Mouse (Mus musculus) spleen, embryonic (tissue): ENCODE data around the gene Dhx34.

ENCODE experiments used
- CTCF ChIA-PET: fragments of 350-600 bp; sonication (Branson Sonifier 250); formaldehyde crosslinking; loops from one replicate; lab custom pipeline; 2022; lab: Charles Lee

Dhx34 gene

DNA sequence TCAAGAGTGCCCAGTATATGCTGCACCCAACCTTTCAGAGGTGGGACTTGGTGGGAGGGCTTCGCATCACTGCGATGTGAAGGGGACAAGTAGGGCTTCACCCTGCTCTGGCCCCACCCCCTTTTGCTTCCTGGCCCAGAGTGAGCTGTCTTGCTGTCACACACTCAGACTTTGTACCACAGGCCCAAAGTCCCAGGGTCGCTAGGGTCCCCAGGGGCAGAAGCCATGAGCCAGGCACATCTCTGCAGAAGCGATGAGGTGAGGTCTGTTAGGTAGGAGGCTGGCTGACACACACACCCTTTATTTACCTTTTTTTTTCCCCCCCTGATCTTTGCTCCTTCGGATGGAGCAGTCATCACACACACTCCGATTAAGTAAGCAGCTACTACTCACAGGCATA, 8.6 kb downstream of the Dhx34 start:
- CTCF ChIA-PET: no interaction called here

DNA sequence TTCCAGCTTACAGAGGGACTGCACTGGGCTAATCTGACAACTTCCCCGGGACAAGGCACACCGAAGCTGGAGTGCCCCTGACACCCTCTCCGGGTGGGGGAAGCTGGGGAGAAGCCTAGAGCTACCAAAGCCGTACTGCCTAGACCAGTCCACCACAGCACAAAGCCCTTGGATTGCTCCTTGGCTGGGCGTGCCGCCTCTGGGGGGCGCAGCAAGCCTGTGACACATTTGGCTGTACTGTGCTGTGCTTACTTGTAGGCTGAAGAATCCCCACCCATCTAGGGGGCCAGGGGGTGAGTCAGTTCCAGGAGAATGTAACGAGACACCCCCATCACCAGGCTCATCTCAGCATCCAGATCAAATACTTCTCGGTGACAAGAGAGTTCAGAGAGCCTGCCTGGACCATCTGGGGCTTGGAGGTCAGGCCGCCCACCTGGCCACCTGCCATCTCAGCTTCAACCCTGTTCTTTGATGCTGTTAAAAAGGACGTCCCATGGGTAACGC, 10.9 kb downstream of the Dhx34 start:
- CTCF ChIA-PET: interaction anchor here (0.7 kb wide), 1 partner anchor 50 kb away, joined by 3 read pairs; no protein-coding TSS in a partner anchor

DNA sequence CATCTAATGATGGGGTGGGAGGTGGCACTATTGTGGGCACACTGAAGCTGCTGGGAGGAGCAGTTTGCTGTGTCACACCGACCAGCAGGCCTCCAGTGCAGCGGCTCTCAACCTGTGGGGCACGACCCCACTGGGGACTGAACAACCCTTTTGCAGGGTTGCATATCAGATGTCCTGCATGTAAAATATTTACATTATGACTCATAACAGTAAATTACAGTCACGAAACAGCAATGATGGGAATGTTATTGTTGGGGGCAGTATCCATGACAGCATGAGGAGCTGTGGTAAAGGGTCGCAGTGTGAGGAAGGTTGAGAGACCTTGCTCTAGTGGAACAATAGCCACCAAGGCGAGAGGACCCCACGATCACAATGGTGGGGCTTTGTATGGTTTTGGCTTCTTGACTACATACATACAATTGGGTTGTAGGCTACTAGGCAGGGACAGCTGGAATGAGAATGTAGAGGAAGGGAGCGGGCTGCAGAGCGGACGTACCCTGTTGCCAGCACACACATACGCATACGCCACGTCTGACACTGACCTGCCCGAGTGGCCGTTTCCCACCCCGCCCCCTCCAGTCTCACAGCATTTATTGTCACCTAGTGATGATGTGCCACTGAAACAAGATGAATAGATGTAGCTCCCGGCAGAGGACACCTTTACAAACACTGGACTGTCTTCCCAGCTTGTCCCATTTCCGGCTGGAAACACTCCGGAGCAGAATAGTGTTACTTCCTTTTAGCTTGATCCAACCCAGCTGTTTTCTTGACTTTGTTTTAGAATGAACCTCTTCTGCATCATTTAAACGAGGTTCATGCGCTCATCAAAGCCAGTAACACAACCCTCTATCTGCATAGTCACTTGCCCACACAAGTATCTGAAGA, 12.8 kb downstream of the Dhx34 start:
- CTCF ChIA-PET: interaction anchor here (0.5 kb wide), 1 partner anchor 57 kb away, joined by 3 read pairs; no protein-coding TSS in a partner anchor

DNA sequence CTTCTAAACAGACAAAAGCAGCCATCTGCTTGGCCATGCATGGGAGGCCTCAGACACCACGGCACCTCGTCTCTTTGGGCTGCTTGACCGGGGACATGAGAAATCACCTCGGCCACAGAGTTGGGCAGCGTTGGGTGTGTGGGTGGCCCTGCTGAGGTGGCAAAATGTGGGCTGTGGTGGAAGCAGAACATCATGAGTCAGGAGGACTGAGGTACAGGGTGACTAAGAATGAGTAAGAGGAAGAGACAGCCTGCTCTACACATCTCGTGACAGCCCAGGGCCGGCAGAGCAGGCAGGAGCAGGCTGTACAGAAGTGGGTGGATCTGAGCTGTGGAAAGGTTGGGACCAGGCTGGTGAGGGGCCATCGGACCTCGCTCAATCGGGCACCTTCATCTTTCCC, 14.3 kb downstream of the Dhx34 start:
- CTCF ChIA-PET: no interaction called here

DNA sequence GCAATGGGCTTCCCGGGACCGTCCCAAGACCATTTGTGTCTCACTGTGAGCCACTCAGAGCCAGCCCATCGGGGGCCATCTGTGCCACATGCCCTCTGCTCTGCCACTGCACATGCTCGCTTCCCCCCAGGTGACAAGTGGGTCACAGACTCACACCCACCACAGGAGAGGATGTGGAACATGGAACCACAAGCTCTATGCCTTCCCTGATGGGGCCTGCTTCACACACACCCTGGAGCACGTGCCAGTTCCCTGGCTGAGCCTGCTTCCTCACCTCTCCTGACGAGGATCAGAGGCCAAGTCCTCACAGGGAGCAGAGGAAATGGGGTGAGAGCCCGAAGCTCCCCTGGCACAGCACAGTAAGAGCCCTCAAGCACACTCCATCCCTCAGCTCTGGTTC, 14.8 kb downstream of the Dhx34 start:
- CTCF ChIA-PET: interaction anchor here (0.7 kb wide), 1 partner anchor 258 kb away, joined by 5 read pairs; no protein-coding TSS in a partner anchor

DNA sequence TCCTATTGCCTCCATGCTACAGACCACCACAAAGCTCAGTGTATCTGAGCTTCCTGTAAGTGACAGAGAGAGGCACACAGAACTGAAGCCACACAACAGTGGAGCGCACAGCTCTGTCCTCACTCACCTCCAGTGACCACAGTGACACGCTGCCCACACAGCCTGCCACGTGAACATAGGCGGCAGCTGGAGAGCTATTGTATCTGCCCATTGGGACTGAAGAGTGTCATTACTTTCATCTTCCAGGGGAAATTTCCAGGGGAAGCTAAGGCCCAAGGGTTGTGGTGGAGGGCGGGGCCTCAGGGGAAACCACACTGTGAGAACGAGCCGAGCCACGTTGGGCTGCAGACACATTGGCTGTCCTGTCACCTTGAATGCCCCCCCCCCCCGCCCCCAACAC, 17.0 kb downstream of the Dhx34 start:
- CTCF ChIA-PET: interaction anchor here (0.5 kb wide), 1 partner anchor 240 kb away, joined by 4 read pairs; no protein-coding TSS in a partner anchor

DNA sequence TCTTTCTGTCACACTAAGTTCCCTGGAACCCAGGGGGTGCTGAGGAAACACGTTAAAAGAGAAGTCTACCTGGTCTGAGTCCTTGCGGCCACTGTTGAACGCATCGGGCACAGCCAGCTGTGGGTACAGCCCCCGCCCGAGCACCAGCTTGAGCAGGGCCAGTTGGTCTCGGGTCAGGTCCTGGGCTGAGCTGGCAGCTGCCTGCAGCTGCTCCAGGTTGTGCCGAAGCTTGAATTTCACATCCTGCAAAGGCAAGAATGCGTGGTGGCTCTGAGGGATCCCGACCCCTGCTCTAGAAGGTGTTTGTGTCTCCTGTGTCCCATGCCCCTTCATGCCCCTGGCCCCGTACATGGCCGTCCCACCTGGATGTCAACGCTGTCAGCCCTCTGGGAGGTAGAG, 18.3 kb downstream of the Dhx34 start:
- CTCF ChIA-PET: no interaction called here

DNA sequence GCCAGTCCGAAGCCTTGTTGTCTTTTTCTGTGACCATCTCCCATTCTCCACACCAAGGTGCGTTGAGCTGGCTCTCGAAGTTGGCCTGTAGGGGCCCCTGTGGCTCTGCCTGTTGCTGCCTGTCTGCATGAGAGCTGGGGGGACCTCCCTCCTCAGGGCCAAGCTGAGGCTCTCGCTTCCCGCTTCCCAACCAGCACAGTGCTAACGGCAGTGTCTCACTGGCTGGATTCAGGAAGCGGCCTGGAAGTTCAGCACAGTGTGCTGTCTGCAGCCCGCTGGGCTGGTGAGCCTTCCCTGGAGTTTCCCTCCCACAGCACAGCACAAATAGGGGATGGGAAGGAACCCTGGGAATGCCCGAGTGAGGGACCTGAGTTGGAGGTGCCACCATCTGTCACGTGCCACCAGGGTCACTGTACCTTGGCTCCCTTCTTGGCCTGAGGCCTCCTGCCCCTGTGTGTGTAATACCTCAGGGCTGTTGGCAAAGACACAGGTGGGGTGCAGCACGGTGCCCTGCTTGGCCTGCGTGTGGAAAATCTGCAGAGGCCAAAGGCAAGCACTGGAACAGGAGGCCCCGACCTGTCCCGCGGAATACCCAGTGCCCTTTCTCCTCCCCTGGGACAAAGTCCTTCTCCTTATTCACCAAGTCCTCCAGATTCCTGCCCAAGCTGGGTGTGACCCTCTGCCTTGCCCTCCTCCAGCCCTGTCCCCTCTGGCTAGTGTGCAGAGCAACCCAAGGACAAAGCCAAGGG, 18.9 kb downstream of the Dhx34 start:
- CTCF ChIA-PET: interaction anchor here (0.5 kb wide), 1 partner anchor 18 kb away, joined by 4 read pairs; no protein-coding TSS in a partner anchor

DNA sequence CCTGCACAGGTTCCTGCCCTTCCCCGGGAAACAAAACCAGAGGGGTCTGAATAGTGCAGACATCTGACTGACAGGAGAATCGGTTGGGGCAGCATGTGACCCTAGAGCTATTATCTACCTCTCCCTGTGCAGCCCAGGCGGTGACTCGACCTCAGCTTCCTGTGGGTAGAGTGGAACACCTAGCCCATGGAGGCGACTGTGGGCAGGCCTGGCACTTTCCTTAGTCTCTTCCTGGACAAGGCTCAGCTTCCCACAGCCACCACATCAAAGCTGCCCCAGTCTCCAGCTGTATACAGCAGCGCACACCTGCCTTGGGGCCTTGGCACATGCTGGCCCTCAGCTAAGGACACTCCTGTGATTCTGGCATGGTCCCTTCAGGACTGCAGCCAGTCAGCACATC, 20.7 kb downstream of the Dhx34 start:
- CTCF ChIA-PET: no interaction called here

DNA sequence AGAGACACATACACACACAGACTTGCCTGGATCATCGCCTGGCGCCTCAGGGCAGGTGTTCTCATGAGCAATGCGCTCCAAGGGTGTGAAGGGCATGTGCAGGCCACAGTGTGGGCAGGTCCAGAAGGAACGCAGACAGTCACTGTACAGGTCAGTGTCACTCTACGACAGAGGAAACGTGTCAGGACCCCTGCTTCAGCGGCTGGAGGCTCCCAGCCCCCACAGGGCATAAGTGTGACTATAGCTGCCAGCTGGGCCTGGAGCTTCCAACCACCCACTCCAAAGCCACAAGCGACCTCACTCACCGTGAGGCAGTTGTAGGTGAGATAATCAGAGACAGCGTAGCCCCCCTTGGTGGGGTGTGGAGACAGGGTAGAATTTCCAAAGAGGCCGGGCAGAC, 23.3 kb downstream of the Dhx34 start:
- CTCF ChIA-PET: no interaction called here

DNA sequence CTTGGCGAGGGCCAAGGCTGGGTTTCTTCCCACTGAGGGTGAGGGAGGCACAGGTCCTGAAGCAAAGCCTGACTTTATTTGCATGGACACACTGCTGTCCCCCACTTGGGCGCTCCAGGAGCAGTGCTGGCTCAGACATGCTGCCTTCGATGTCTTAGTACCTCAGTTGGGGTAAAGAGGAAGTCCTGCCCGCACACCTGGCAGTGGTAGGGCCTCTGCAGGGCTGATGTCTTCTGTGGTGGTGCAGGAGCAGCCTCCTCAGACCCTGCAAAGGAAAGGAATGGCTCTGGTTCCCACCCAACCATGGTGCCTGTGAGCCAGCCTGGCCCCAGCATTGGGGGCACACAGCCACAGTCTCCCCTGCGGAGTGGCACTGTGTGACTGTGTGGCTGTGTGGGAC, 24.7 kb downstream of the Dhx34 start:
- CTCF ChIA-PET: no interaction called here

DNA sequence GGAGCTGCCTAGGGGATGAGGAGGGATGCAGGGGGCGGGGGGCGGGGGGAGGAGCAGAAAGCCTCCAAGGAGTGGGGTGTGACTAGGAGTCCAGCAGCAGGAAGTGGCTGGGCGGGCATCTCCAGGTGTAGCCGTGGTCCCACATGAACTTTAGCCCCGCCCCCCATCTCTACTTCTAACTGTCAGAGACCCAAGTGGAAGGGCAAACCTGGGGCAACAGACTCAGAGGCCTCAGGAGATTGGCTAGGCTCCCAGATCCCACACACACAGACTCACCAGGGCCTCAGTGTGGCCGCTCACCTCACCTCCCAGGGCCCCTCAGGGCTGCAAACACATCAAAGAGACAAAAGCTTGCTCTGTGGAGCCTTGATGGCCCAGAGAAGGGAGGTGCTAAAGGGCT, 25.2 kb downstream of the Dhx34 start:
- CTCF ChIA-PET: no interaction called here

DNA sequence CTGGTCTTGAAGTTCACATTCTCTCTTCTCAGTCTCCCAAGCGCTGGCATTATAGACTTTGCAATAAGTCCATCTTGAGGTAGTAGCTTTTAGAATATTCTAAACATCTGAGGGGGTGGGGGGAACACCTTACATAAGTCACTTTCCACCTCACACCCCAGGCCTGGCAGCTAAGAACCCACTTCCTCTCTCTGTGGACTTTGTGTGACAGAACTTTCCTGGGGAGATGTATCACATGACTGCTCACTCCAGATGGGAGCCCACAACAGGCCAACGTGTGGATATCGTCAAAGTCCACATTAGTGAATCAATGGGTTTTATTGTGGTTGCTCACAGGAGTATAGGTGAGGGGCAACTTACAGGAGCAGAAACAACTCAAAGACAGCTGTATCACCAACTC, 28.1 kb downstream of the Dhx34 start:
- CTCF ChIA-PET: interaction anchor here (0.6 to 1.3 kb wide), 3 partner anchors 13 to 36 kb away, joined by 3 read pairs; no protein-coding TSS in a partner anchor

DNA sequence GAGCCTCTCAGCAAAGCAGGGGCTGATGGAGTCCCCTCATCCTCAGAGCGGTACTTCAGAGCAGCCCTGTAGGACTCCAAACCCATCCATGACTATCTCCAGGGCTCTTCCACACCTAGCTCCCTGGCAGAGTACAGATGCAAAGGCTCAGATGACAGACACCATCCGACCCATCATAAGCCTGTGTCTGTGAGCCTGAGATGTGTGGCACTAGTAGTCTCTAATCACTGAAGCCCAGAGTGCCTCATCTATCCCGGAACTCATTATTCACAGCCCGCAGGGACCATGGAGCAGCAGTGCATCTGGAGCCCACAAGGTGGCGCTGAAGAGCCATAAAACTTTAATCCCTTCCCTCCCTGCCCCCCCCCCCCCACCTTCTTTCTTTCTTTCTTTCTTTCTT, 29.5 kb downstream of the Dhx34 start:
- CTCF ChIA-PET: interaction anchor here (0.7 to 1.0 kb wide), 2 partner anchors 29 to 71 kb away, joined by 3 to 5 read pairs; no protein-coding TSS in a partner anchor

DNA sequence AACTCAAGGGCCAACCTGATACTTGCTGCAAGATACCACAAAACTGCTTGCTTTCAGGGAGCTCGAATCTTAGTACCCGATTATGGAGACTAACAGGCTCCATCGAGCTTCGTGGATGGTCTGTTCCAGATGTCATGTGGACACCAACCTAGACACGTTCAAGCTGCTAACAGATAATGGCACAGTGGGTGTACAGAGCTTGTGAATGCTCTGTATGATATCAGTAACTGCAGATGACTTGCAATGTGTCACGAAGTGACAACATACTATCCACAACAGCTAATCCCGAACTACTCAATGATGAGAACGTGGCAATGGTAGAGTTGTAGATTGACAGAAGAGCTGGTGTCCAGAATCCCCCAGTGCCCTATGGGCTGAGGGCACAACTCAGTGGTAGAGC, 34.3 kb downstream of the Dhx34 start:
- CTCF ChIA-PET: no interaction called here

DNA sequence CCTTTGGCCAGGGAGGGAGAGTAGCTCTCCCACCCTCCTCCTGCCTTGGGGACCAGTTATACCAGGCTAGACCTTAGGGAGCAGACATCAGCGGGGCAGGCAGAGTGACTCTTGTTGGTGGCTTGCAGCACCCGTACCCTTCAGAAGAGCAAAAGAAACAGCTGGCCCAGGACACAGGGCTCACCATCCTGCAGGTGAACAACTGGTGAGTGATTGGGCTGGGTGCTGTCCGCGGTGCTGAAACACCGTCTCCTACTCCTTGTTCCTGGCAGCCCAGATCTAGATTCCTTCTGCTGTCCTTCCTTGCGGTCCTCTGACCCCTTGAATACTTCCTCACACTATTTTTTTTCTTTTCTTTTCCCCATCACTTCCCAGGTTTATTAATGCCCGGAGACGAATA, 38.2 kb downstream of the Dhx34 start:
- CTCF ChIA-PET: no interaction called here

DNA sequence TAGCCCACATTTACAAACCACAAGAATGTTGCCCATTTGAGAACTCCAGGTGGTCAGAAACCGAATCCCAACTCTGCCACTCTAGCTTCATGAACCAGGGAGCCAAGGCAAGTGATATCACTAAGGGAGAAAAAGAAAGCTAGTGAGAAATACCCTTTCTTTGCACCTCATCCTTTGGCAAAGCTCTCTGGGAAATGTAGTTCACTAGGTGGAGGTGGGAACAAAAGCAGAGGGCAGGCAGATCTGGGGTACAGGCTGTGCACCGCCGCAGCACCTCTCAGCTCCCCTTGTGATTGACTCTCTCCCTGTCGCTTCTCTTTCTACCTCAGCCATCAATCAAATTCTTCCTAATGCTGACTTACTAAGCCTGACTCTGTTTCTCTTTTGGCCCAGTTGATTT, 43.7 kb downstream of the Dhx34 start:
- CTCF ChIA-PET: no interaction called here

DNA sequence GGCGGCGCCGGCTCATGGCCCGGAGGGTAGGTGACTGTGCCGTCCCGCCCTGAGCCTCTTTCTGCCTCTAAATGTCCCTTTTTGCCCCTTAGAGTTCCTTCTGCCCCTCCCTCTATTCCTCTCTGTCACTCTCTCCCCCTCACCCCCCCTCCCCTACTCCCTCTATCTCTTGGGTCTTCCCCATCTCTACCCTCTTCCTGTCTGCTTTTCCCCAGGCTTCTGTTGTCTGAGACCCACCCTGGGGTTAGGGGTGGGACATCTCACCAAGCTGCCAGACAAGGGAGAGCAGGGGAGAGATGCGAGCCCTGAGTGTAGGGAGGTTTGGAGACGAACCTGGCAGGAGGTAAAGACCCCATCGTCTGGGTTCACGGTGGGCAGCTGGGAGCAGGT, 46.3 kb downstream of the Dhx34 start:
- CTCF ChIA-PET: interaction anchor here (0.6 kb wide), 2 partner anchors 47 to 136 kb away, joined by 13 to 16 read pairs; no protein-coding TSS in a partner anchor

DNA sequence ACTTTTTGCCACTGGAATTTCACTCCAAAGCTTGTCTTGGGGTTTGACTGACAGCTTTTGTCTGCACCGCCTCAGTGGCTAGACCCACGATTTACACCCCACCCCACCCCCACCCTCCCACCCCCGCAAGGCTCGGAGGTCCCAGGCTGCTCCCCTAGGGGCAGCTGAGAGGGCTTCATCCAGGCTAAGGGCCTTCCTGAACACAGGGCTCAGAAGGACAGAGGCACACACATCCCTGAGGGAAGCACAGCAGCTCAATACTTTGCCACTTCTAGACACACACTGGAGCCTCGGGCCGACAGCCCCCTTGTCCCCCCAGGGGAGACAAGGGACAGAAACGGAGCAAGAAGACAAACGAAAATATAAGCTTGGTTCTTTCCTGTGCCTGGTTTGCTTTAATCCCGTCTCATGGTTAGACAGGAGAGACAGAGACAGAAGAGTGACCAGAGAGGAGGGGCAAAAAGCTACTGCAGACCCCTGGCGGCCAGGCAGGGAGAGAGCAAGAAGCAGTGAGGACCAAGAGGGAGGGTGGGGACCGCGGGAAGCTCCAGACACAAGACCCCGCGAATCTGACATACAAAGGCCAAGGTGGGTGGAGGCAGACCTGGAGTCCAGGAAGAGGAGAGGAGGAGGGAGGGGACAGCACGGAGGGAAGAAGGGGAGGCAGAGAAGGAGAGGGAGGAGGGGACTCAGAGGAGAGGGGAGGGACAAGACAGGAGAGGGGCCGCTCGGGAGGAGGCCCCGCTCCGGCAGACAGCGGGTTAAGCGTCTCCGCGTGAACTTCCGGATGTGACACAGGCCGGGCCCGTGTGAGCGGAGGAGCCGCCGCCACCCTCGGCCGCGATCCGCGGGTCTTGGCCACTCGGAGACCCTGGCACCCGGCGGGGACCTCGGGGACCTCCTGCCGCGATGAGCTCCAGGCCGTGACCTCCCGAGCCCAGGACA, 47.0 kb downstream of the Dhx34 start, which contains the start of gene Meis3:
Gene Meis3 (plus strand): TSS at position 494 of the 945 bp plus-strand sequence.
- CTCF ChIA-PET: interaction anchor here (0.5 to 0.6 kb wide), 2 partner anchors 111 to 231 kb away, joined by 3 read pairs; no protein-coding TSS in a partner anchor

DNA sequence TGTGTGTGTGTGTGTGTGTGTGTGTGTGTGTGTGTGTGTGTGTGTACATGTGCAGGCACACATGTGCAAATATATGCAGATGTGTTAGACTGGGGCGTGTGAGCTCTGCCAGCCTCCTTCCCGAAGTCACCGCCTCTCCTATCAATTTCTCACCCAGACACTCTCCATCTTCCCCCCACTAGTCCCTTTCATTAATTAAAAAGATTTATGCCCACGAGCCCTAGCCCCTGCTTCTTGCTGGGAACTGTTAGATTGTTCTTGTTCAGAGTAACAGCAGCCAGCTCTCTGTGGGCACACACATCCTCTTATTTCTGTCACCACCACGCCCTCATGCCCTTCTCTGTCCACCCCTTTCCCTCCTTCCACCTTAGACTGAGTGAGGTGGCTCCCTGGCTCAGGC, 48.7 kb downstream of the Dhx34 start:
- CTCF ChIA-PET: interaction anchor here (0.6 to 0.7 kb wide), 3 partner anchors 46 to 122 kb away, joined by 3 to 7 read pairs (median 3); no protein-coding TSS in a partner anchor
